ENCODE assay signal across 8 mouse cellular contexts in the genomic region with DNA sequence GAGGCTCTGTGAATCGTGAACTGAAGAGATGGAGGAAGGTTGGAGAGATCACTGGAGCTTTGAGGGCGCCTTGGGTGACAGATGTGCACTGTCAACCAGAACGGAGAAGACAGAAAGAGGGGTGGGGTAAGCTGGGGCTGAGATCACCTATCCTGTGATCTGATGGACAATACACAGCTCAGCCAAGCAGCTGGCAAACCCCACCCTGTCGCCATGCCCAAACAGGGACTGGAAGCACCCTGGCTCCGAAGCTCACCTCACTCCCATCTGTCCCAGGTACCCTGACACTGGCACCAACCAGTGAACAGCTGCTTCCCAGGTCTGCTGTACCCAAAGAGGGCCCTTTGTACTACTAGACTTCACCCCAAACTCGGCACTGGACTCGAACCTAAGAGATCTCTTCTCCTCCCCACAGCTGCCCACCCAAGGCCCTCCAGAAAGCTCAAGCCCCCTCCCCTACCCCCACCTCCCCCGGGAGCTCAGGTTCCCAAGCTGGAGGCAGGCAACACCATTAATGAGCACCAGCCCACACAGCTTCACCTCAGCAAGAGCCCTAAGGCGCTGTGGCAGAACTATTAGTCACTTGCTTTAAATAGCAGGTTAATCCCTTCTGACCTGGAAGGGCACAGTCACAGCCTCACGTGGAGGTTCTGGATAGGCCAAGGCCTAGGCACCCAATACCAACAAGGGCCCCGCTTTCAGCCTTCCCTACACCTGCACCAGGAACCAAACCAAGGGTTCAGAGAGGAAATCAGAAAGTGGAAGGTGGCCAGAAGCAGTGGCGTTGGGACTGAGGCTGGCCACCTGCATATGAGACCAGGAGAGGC. TPM values are rescaled to one million over a fixed set of nuclear protein-coding genes. Genes with fewer than 3 reads are reported as not detected.
DNase-seq lines count a peak whose midpoint lies in the region; ATAC-seq lines count a peak whose summit lies in the region.

No protein-coding gene starts in this region.

- WGBS in kidney, embryonic 16.5 days: 30% methylated on average over 12 of the region's 12 CpGs
- 64% methylated on average over 12 of the region's 12 CpGs for WGBS in neural tube, embryonic 14.5 days

- H3K4me1 ChIP-seq in kidney, embryonic 16.5 days (ENCODE audit: insufficient read depth, low read length): peaks cover 21% of the 10 kb centered on the region
- H3K4me1 ChIP-seq in neural tube, embryonic 14.5 days (ENCODE audit: control insufficient read depth, insufficient read depth, low read length): no peaks in the 10 kb centered on the region

- DNase-seq in thymus, postnatal 14 days: peak; percentile 24
- no peak for DNase-seq in thymus, postnatal 36 days
- DNase-seq in heart, adult 9 months (ENCODE audit: low spot score in 2 of 2): peak; percentile 40 to 61
- no peak for DNase-seq in cerebellum, postnatal 10 days
- DNase-seq in spleen, postnatal 36 days (ENCODE audit: low spot score in 2 of 2): no peak

- peak overlapping the region; percentile 74 for H3K4me2 ChIP-seq in kidney, embryonic 16.5 days (replicated peaks; ENCODE audit: low read depth, low read length)
- H3K4me2 ChIP-seq in neural tube, embryonic 14.5 days (ENCODE audit: low read depth, low read length): peak overlapping the region; percentile 79; the same call in 1 of the 2 replicates

- peak overlapping the region; percentile 71 for H3K9ac ChIP-seq in kidney, embryonic 16.5 days (replicated peaks; ENCODE audit: low read length)
- no peak overlapping the region for H3K9ac ChIP-seq in neural tube, embryonic 14.5 days (replicated peaks; ENCODE audit: low read depth, low read length)

- peaks cover 11% of the 10 kb centered on the region for H3K36me3 ChIP-seq in kidney, embryonic 16.5 days (ENCODE audit: insufficient read depth, low read length)
- no peaks in the 10 kb centered on the region for H3K36me3 ChIP-seq in neural tube, embryonic 14.5 days (ENCODE audit: control insufficient read depth, insufficient read depth, low read length)

- no peaks in the 10 kb centered on the region for H3K27me3 ChIP-seq in kidney, embryonic 16.5 days (ENCODE audit: insufficient read depth, low read length)
- no peaks in the 10 kb centered on the region for H3K27me3 ChIP-seq in neural tube, embryonic 14.5 days (ENCODE audit: control insufficient read depth, insufficient read depth, low read length)

- peak overlapping the region; percentile 61 for H3K4me3 ChIP-seq in kidney, embryonic 16.5 days (ENCODE audit: low read length)
- H3K4me3 ChIP-seq in neural tube, embryonic 14.5 days (ENCODE audit: low read depth, low read length): no peak overlapping the region

- peak overlapping the region; percentile 41; the same call in 1 of the 2 replicates for H3K27ac ChIP-seq in kidney, embryonic 16.5 days (ENCODE audit: low read length)
- no peak overlapping the region for H3K27ac ChIP-seq in neural tube, embryonic 14.5 days (ENCODE audit: low read depth, low read length)

- peak; percentile 32; the same call in 1 of the 2 replicates for ATAC-seq in kidney, embryonic 16.5 days (ENCODE audit: low FRiP score, low TSS enrichment)
- no peak for ATAC-seq in neural tube, embryonic 14.5 days (ENCODE audit: low read depth)
- no peak for ATAC-seq in granulocyte monocyte progenitor cell, adult 5-6 weeks (replicated peaks; ENCODE audit: poor library complexity, severe bottlenecking)

- no peaks in the 10 kb centered on the region for H3K9me3 ChIP-seq in kidney, embryonic 16.5 days (ENCODE audit: low read length)
- H3K9me3 ChIP-seq in neural tube, embryonic 14.5 days (ENCODE audit: control insufficient read depth, low read length): no peaks in the 10 kb centered on the region

RNA-seq across cellular contexts. Expression of a gene that starts 1.6 kb away (rescaled TPM):
- polyA plus RNA-seq in kidney, embryonic 16.5 days (2015; fragmentation: Nextera tagmentation; extraction: Ambion mirVana): 298 and 328 TPM in 2 replicates
- 94.0 and 122 TPM in 2 replicates for polyA plus RNA-seq in neural tube, embryonic 14.5 days (2014; fragmentation: Nextera tagmentation; extraction: Ambion mirVana)
- total RNA-seq in granulocyte monocyte progenitor cell, adult 5-6 weeks (2014; fragmentation: Nextera tagmentation): 10.8 and 19.2 TPM in 2 replicates
- total RNA-seq in granulocyte monocyte progenitor cell, adult 5-6 weeks (2017): 10.5 and 12.3 TPM in 2 replicates

RNA-seq across cellular contexts. Expression of a gene that starts 16.4 kb away (rescaled TPM):
- polyA plus RNA-seq in kidney, embryonic 16.5 days (2015; fragmentation: Nextera tagmentation; extraction: Ambion mirVana): 4.3 and 4.4 TPM in 2 replicates
- polyA plus RNA-seq in neural tube, embryonic 14.5 days (2014; fragmentation: Nextera tagmentation; extraction: Ambion mirVana): 1.4 and 1.8 TPM in 2 replicates
- total RNA-seq in granulocyte monocyte progenitor cell, adult 5-6 weeks (2014; fragmentation: Nextera tagmentation): not detected in 2 replicates
- not detected in 2 replicates for total RNA-seq in granulocyte monocyte progenitor cell, adult 5-6 weeks (2017)

Comparison
In these comparisons a context has a peak if more than half of its experiments do, and no peak if none do; other contexts are left out.
1. DNase-seq: peak in thymus, postnatal 14 days (single experiment) and heart, adult 9 months (2 of 2); none in thymus, postnatal 36 days (0 of 2), cerebellum, postnatal 10 days (0 of 2) and spleen, postnatal 36 days (0 of 2).